9 mouse cellular contexts compared by ENCODE assay signal in the genomic region with DNA sequence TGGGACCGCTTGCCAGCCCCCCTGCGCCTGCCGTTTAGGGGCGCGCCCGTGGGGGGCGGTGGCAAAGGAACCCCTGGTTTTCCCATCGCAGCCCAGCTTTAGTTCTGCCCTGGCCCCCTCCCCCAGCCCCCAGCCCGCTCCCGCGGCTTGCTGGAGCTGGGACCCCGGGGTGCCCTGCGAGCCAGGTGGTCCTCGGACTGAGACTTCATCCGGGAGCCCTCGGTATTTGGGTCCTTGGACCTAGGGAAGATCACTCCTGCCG. TPM values are rescaled to one million over a fixed set of nuclear protein-coding genes. Genes with fewer than 3 reads are reported as not detected.
DNase-seq lines count a peak whose midpoint lies in the region; ATAC-seq and TF ChIP-seq lines count a peak whose summit lies in the region.
"Had no signal": no experiment of that assay in that cellular context is flagged by ENCODE, and none has a peak within 500 bp of the region (broad histone marks: within the 10 kb centered on the region; RNA-seq: fewer than 3 reads in every experiment).

No protein-coding gene starts in this region.

- no peaks in the 10 kb centered on the region for H3K9me3 ChIP-seq in heart, postnatal 0 days (replicated peaks; ENCODE audit: control insufficient read depth, low read length)
- H3K9me3 ChIP-seq in embryonic facial prominence, embryonic 10.5 days, result no peaks in the 10 kb centered on the region
- no peaks in the 10 kb centered on the region for H3K9me3 ChIP-seq in hindbrain, embryonic 12.5 days (replicated peaks)
- no peaks in the 10 kb centered on the region for H3K9me3 ChIP-seq in midbrain, embryonic 14.5 days (ENCODE audit: control insufficient read depth, low read length)

- H3K27me3 ChIP-seq in heart, postnatal 0 days (ENCODE audit: control insufficient read depth, insufficient read depth, low read length), result peaks cover 63% of the 10 kb centered on the region
- peaks cover 95% of the 10 kb centered on the region for H3K27me3 ChIP-seq in embryonic facial prominence, embryonic 10.5 days (replicated peaks; ENCODE audit: low read depth, poor library complexity, severe bottlenecking)
- H3K27me3 ChIP-seq in hindbrain, embryonic 12.5 days, result peaks cover 70% of the 10 kb centered on the region
- H3K27me3 ChIP-seq in midbrain, embryonic 14.5 days (ENCODE audit: control insufficient read depth, insufficient read depth, low read length), result peaks cover 29% of the 10 kb centered on the region; the same call in 1 of the 2 replicates

- H3K27ac ChIP-seq in heart, postnatal 0 days (ENCODE audit: low read depth), result no peak overlapping the region
- H3K27ac ChIP-seq in embryonic facial prominence, embryonic 10.5 days (replicated peaks), result no peak overlapping the region
- no peak overlapping the region for H3K27ac ChIP-seq in hindbrain, embryonic 12.5 days
- H3K27ac ChIP-seq in midbrain, embryonic 14.5 days (replicated peaks; ENCODE audit: low read depth, low read length), result peak overlapping the region; percentile 84

- 7% methylated on average over 11 of the region's 17 CpGs for WGBS in heart, postnatal 0 days
- 1% methylated on average over 17 of the region's 17 CpGs for WGBS in embryonic facial prominence, embryonic 10.5 days
- 2% methylated on average over 12 of the region's 17 CpGs for WGBS in hindbrain, embryonic 12.5 days
- 2% methylated on average over 16 of the region's 17 CpGs for WGBS in midbrain, embryonic 14.5 days

- peak overlapping the region; percentile 35 for H3K4me3 ChIP-seq in heart, postnatal 0 days (ENCODE audit: low read depth, low read length)
- H3K4me3 ChIP-seq in embryonic facial prominence, embryonic 10.5 days, result peak overlapping the region; percentile 56
- peak overlapping the region; percentile 47 for H3K4me3 ChIP-seq in hindbrain, embryonic 12.5 days
- peak overlapping the region; percentile 61 for H3K4me3 ChIP-seq in midbrain, embryonic 14.5 days (replicated peaks; ENCODE audit: low read depth, low read length)

- H3K4me2 ChIP-seq in heart, postnatal 0 days (ENCODE audit: low read depth, low read length), result peak overlapping the region; percentile 54
- peak overlapping the region; percentile 65 for H3K4me2 ChIP-seq in hindbrain, embryonic 12.5 days (replicated peaks)
- H3K4me2 ChIP-seq in midbrain, embryonic 14.5 days (ENCODE audit: low read length), result peak overlapping the region; percentile 79

- DNase-seq in heart, postnatal 0 days (ENCODE audit: low spot score), result no peak
- no peak for DNase-seq in heart, adult 11 months
- DNase-seq in embryonic facial prominence, embryonic 10.5 days (ENCODE audit: low spot score), result no peak
- no peak for DNase-seq in midbrain, embryonic 14.5 days
- no peak for DNase-seq in right cerebral cortex, adult 2 months (ENCODE audit: low spot score in 2 of 2)
- no peak for DNase-seq in embryo, embryonic 10.5 days (ENCODE audit: low spot score)
- DNase-seq in cerebellum, adult 18-20 months, result no peak

- TF ChIP-seq CTCF in heart, postnatal 0 days (IDR thresholded peaks at IDR 0.05; ENCODE audit: low read depth), result no peak

- peaks cover 8% of the 10 kb centered on the region; the same call in 1 of the 2 replicates for H3K4me1 ChIP-seq in heart, postnatal 0 days (ENCODE audit: control insufficient read depth, insufficient read depth)
- H3K4me1 ChIP-seq in embryonic facial prominence, embryonic 10.5 days, result peaks cover 28% of the 10 kb centered on the region
- H3K4me1 ChIP-seq in hindbrain, embryonic 12.5 days, result peaks cover 29% of the 10 kb centered on the region
- peaks cover 27% of the 10 kb centered on the region for H3K4me1 ChIP-seq in midbrain, embryonic 14.5 days (ENCODE audit: control insufficient read depth, insufficient read depth, low read length)

- no peak for ATAC-seq in heart, postnatal 0 days (ENCODE audit: insufficient read depth, low read depth)
- no peak for ATAC-seq in hindbrain, embryonic 12.5 days (ENCODE audit: low FRiP score)
- ATAC-seq in midbrain, embryonic 14.5 days (ENCODE audit: low FRiP score, low TSS enrichment), result no peak

- no peak overlapping the region for H3K9ac ChIP-seq in heart, postnatal 0 days (replicated peaks; ENCODE audit: low read depth, low read length)
- H3K9ac ChIP-seq in hindbrain, embryonic 12.5 days, result peak overlapping the region; percentile 63
- H3K9ac ChIP-seq in midbrain, embryonic 14.5 days (replicated peaks; ENCODE audit: low read length), result peak overlapping the region; percentile 79

- no peaks in the 10 kb centered on the region for H3K36me3 ChIP-seq in heart, postnatal 0 days (replicated peaks; ENCODE audit: control insufficient read depth, insufficient read depth, low read length)
- H3K36me3 ChIP-seq in embryonic facial prominence, embryonic 10.5 days (replicated peaks), result no peaks in the 10 kb centered on the region
- H3K36me3 ChIP-seq in hindbrain, embryonic 12.5 days, result no peaks in the 10 kb centered on the region
- no peaks in the 10 kb centered on the region for H3K36me3 ChIP-seq in midbrain, embryonic 14.5 days (ENCODE audit: control insufficient read depth, insufficient read depth, low read length)

- no peak for TF ChIP-seq EP300 in heart, postnatal 0 days (IDR thresholded peaks at IDR 0.05; ENCODE audit: low read depth)

RNA-seq across cellular contexts. Expression of a gene that starts 4.2 kb away (rescaled TPM):
- 0.84 TPM in 1 of 2 replicates, not detected in the other for total RNA-seq in heart, postnatal 0 days (2014; rRNA removed; ENCODE audit: low replicate concordance)
- polyA plus RNA-seq in heart, postnatal 0 days (2015; fragmentation: Nextera tagmentation; extraction: Ambion mirVana), result 0.04 and 0.07 TPM in 2 replicates
- polyA plus RNA-seq in embryonic facial prominence, embryonic 10.5 days (2016; fragmentation: Nextera tagmentation; extraction: Ambion mirVana), result 0.50 and 0.67 TPM in 2 replicates
- 2.3 and 4.8 TPM in 2 replicates for polyA plus RNA-seq in hindbrain, embryonic 12.5 days (2016; fragmentation: Nextera tagmentation; extraction: Ambion mirVana)
- 12.4 and 14.8 TPM in 2 replicates for polyA plus RNA-seq in midbrain, embryonic 14.5 days (2014; fragmentation: Nextera tagmentation; extraction: Ambion mirVana)
- total RNA-seq: megakaryocyte, adult 5-6 weeks had no signal

RNA-seq across cellular contexts. Expression of a gene that starts 31.2 kb away (rescaled TPM):
- not detected in 2 replicates for total RNA-seq in heart, postnatal 0 days (2014; rRNA removed; ENCODE audit: low replicate concordance)
- 0.70 and 0.71 TPM in 2 replicates for polyA plus RNA-seq in heart, postnatal 0 days (2015; fragmentation: Nextera tagmentation; extraction: Ambion mirVana)
- polyA plus RNA-seq in embryonic facial prominence, embryonic 10.5 days (2016; fragmentation: Nextera tagmentation; extraction: Ambion mirVana), result 0.76 and 1.1 TPM in 2 replicates
- 1.9 and 2.1 TPM in 2 replicates for polyA plus RNA-seq in hindbrain, embryonic 12.5 days (2016; fragmentation: Nextera tagmentation; extraction: Ambion mirVana)
- 8.0 and 14.1 TPM in 2 replicates for polyA plus RNA-seq in midbrain, embryonic 14.5 days (2014; fragmentation: Nextera tagmentation; extraction: Ambion mirVana)
- total RNA-seq: megakaryocyte, adult 5-6 weeks had no signal
